Mouse (Mus musculus) WW6 (cell line): ENCODE measurements around the gene Siglecg.

ENCODE experiments used
- DNase-seq: peaks from one replicate; pipeline ENCODE4 v3.0.0-alpha.2; 2013; ENCODE audit warnings: low read depth, low spot score

The Siglecg gene

DNA sequence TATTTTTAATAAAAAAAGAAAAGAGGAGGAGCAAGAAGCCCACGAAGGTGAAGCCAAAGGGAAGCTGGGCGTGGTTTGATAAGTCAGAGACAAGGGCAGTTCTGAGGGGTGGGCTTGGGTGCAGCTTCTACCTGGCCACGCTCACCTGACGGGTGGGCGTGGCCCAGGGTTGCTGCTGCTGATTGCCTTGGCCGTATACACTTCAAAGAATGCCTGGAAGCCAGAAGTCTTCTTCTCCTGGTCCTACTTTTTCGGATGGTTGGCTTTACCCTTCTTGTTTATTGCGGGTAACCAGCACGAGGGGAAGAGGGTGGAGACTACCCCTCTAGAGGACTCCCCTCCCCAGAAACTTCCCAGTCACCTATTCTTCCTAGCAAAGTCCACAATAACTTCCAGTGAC is 34.7 kb downstream of the Siglecg start:
- no peak for DNase-seq

DNA sequence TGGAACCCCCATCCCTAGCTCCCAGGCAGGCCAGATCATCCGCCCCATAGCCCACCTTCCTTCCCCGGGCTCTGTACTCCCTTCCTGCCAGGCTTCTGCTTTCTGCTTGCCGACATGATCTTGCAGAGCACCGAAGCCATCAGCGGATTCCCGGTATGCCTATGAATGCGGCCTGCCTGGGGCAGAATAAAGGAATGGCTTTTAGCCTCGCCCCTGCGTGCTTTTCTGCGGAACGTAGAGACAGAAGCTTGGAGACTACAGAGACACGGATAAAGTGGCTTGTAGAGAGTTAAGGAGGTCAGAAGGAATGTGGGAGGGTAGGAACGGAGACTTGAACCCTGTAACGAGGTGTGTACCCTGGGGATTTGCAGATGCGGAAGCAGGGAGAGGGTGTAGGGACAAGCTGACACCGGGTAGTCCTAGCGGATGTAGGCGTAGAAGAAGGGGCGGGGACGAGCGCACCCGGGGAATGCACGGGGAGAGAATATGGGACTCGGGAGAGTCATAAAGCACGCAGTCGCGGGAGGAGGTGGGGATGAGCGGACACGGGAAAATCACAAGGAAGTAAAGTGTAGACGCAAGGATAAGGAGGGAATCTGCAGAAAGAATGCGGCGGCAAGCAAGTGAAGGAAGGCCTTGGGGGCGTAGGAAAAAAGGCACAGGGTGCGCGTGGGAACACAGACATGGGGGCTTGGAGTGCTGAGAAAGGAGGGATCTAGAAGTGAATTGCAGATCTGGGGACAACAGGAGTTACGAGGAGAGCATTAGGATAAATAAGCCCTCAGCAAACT is 35.3 kb downstream of the Siglecg start:
- DNase-seq = peak; percentile 46

DNA sequence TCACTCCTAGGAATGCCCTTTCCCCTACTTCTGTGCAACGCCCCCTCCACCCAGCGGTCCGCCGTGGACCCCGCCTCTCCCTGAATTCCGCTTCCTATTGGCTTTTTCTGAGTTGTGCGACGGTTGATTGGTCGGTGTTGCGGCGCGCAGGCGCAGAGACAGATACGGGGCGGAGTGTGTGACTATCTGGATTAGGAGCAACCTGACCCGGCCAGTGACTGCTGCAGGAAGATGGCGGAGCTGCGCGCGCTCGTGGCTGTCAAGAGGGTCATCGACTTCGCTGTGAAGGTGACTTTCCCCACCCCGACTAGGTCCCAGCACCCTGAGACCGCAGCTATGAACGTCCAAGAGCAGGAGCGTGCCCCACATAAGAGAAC is 35.9 kb downstream of the Siglecg start, which contains the start of the genes Etfb and Gm45233:
Gene Etfb, plus strand, starts transcription at position 167 of the 377 bp plus-strand sequence.
Gene Gm45233, plus strand, starts transcription at position 212 of the 377 bp plus-strand sequence.
- peak; percentile 91 for DNase-seq

DNA sequence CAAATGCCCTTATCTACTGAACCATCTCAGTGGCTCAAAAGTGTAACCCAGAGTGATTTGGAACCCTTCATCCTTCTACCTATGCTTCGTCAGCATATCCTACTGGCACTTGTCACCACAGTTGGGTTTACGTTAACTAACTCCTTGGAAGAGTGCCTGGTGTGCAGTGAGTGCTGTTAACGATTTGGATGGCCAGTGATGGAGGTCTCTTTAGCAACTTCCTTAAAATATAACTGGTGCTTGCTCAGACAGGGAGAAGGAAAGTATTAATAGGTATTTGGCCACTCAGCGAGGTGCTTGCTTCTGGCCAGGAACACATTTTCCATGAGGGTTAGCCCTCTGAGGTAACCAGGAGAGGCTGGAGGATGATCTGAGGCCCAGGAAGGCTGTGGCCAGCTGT is 39.8 kb downstream of the Siglecg start:
- DNase-seq = no peak

DNA sequence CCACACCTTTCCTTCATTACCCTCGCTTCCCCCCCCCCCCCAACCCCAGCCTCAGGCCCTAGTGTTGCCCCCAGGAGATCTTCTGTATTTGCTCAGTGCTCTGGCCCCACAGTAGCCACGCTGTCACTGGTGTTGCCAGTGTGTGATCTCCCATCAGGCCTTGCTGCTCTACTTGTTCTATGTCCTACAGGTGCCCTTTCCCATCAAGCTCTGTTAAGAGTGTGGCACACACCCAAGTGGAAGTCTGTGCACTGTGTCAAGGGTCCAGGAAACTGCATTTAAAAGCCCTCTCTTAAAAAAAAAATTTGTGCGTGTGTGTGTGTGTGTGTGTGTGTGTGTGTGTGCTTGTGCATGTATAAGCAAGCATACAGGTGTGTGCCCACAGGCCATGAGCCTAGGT is 40.2 kb downstream of the Siglecg start:
- DNase-seq = no peak

DNA sequence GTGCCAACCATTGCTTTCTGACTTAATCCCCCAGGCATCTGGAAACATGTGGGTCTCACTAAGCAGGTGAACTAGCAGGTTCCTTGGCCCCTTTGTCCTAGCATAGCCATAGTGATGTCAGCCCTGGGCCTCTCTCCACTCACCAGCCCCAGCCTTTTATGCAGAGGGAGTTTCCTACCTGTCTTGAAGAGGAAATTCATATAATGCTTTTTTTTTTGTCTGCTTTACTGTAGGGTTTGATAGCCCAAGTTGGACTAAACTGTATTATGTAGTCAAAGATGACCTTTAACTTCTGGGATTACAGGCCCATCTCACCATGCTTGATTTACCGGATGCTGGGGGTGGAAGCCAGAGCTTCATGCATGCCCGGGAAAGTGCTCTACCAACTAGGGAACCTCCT is 41.8 kb downstream of the Siglecg start:
- no peak for DNase-seq

DNA sequence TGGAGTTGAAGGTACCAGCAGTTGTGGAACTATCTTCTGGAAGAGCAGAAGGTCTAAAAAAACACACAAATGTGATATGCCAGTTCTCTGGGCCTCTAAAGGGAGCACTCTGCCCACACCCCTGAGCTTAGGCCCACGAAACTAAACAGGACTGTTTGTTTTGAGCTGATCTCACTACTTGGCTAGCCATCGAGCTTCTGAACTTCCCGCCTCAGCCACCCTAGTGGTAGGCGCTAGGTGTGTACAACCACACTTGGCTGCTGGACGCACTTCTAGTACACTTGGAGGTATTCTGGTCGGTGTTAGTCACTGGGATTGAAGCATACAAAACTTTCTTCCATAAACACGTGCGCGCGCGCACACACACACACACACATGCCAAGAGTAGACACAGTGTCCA is 43.7 kb downstream of the Siglecg start:
- DNase-seq = no peak

DNA sequence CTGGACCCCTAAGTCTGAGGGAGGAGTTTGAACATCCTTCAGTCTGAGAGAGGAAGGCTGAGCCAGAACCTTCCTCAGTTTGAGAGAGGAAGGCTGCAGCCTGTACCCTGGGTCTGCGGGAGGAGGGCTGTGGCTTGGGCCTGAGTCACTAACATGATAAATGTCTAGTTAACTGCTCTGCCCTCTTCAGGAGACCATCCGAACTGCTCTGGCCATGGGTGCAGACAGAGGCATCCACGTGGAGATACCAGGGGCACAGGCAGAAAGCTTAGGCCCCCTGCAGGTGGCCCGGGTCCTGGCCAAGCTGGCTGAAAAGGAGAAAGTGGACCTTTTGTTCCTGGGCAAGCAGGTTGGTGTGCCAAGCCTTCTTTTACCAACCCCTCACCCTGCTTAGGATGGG is 44.6 kb downstream of the Siglecg start:
- DNase-seq = no peak

DNA sequence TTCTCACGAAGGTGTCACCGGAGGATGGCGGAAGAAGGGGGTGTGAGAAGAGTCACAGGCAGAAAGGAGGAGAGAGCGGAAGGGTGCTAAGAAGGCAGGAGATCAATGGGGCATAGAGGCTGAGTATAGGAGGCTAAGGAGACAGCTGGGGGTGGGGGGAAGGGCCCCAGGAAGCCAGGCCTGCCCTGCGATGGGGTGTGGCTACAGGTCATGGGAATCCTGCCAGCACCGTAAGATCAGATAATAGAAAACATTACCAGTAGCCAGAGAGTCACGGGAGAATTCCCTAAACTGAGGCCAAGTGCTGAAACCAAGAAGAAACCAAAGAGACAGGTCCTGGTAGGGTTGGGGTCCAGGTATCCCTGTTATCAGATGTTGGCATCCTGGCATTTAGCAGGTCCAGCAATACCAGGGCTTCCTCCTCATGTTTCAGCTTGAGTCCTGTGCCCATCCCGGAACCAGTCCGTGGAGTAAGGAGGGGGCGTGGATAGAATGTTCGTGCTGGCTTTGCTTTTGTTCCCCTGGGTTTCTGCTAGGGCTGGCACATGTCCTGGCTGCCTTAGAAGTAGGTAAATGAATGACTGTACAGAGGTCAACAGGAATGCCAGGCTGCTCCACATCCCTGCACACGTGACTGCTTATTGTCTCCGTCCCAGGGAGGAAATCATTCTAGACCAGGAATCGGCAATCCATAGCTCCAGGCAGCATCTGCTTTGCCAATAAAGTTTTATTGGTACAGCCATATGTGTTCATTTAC is 45.8 kb downstream of the Siglecg start:
- no peak for DNase-seq

DNA sequence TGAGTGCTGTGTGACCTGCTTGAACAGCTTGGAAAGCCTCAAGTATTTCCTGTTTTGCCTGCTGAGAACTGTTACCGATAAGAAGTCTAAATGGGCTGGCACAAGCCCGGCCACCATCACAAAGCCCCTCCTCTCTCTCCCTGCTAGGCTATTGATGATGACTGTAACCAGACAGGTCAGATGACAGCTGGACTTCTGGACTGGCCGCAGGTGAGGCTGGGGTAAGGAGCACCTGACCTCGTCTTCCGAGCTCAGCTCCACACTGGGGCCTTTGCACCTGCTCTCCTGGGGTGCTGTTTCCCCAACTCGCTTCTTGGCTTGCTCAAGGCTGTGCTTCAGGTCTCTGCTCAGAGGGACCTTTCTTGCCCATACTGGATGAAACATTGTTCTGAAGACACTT is 46.4 kb downstream of the Siglecg start:
- no peak for DNase-seq

DNA sequence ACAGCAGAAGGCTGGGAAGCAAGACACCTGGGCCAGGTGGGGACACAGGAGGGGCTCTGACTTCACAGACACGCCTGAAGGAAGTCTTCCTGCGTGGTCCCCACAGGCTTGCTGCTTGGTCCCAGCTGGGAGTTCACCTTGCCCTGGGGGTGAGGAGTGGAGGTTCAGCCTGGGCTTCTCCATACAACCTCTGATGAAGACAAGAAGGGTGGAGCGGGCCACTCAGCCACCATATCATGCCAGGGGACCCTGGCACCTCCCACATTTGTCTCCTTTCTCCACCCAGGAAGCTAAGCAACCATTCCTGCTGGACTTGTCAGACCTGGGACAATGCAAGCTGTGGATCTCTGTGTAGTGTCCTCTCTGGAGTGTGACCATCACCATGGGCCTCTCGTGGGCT is 54.8 kb downstream of the Siglecg start, which contains the start of gene Vsig10l:
Gene Vsig10l, plus strand, starts transcription at position 301 of the 400 bp plus-strand sequence.
- no peak for DNase-seq

DNA sequence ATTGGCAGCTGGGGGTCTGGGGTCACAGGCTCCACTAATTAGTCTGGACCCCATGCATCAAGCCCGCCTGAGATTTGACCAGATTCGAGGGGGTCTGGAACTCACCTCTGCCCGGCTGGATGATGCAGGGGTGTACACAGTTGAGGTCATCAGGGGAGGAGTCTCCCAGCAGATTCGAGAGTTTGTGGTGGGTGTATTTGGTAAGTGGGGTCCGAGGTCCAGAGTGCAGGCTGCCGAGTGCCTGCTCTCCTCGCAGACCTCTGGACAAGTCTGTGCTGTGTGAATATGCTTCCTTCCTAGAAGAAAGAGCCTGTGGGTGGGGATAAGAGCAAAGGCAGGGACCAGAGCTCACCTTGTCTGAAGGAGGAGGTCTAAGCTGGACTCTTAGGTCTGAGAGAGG is 56.0 kb downstream of the Siglecg start:
- DNase-seq = no peak

DNA sequence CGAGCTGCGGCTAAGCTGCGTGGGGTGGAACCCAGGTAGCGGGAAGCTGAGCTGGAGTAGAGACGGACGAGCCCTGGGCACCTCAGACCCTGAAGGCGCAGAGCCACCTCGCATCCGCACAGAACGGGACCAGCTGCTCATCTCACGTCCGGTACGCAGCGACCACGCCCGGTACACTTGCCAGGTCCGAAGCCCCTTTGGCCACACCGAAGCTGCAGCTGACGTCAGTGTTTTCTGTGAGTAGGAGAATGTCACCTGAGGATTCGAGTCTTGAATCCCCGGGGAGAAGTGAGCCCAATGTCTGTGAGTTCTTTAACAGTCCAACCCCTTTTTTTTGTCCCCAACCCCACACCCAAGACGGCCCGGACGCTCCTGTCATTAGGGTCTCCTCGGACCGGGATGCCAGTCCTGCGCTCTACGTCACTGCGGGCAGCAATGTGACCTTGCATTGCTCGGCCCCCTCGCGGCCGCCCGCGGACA is 56.9 kb downstream of the Siglecg start:
- DNase-seq = no peak

DNA sequence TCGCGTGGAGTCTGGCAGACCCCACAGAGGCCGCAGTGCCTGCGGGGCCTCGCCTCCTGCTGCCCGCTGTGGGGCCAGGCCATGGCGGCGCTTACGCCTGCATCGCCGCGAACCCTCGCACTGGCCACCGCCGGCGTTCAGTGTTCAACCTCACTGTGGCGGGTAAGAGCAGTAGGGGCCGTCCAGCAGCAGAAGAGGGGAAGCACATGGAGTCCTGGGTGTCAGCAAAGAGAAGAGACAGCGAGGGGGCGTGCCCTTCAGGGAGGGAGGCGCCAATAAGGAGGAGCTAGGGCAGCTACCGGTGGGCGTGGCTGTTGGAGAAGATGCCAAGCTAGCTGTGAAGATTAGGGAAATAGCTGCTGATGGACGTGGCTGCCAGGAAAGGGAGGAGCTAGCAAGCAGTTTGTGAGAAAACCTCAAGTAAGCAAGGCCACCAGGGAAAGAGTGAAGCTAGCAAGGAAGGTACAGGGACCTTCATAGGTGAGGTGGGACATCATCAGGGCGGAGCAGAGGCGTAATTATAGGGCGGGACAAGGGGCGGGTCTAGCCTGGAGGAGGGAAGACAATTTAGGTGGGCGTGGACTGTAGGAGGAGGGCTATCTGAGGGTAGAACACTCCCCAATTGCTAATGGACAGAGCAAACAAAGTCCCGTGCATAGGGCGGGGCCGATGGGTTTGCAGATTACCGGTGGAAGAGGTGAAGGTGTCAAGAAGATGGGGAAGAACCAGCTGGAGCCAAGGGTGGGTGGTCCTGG is 57.5 kb downstream of the Siglecg start:
- DNase-seq = peak; percentile 81

DNA sequence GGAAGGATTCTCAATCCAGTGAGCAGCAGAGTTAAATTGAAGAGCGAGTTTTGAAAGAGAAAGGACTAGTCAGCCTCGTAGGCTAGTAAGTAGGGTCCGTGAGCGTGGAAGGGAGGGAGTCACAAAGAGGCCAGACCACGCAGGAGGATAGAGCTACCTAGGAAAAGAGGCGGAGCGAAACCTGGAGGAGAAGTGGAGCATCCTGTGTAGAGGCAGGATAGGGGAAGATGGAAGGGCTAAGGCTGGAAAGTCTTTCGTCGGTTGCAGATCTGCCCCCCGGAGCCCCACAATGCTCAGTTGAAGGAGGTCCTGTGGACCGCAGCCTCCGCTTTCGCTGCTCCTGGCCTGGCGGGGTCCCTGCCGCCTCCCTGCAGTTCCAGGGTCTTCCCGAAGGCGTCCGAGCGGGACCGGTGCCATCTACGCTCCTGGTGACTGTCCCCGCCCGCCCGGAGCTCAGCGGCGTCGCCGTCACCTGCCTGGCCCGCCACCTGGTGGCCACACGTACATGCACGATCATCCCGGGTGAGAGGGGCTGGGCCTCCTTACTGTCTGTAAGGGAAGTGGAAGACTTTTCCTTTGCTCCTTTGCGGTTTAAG is 58.2 kb downstream of the Siglecg start:
- peak; percentile 62 for DNase-seq
